Mouse (Mus musculus): ENCODE data around the gene Raver1. TPM values are rescaled to one million over a fixed set of nuclear protein-coding genes. Genes with fewer than 3 reads are reported as not detected.

Raver1 gene
- total RNA-seq, 2 experiments from 2014 or later: 25.8 to 27.9 TPM

GRCm38 (mm10) chr9:21107607-21108237 is 15.9 kb upstream of the Raver1 start:
- no peak for DNase-seq (ENCODE audit: low spot score)
- intact Hi-C loops (cut with DNase I): no loop called here

GRCm38 (mm10) chr9:21105760-21106564 is 14.2 kb upstream of the Raver1 start:
- no peak for DNase-seq (ENCODE audit: low spot score)
- intact Hi-C loops (cut with DNase I): no loop called here

- no peak for DNase-seq (ENCODE audit: low spot score)
- intact Hi-C loops (cut with DNase I): no loop called here
Observed at GRCm38 (mm10) chr9:21104814-21105213, 13.0 kb upstream of the Raver1 start.

- intact Hi-C loops (cut with DNase I): no loop called here
- no peak for DNase-seq (ENCODE audit: low spot score)
Observed at GRCm38 (mm10) chr9:21102076-21102475, 10.3 kb upstream of the Raver1 start.

GRCm38 (mm10) chr9:21100447-21101161 is 8.8 kb upstream of the Raver1 start:
- no peak for DNase-seq (ENCODE audit: low spot score)
- intact Hi-C loops (cut with DNase I): no loop called here

DNA sequence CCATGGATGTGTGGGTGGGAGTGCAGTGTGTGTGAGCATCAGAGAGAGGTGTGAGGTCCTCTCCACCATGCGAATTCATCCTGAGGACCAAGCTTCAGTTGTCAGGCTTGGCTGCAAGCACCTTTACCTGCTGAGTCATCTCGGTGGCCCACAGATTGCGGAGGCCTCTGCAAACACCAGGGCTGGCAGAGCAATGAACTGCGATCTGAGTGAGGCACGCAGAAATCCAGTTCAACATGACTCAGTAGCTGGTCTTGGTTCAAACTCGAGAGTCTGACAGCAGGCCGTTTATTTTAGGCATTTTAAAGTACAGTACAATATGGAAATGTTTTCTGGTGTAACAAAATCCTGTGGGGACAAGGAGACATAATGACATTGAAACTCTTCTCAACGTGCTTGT is 6.0 kb upstream of the Raver1 start:
- no peak for DNase-seq (ENCODE audit: low spot score)
- intact Hi-C loops (cut with DNase I): no loop called here

DNA sequence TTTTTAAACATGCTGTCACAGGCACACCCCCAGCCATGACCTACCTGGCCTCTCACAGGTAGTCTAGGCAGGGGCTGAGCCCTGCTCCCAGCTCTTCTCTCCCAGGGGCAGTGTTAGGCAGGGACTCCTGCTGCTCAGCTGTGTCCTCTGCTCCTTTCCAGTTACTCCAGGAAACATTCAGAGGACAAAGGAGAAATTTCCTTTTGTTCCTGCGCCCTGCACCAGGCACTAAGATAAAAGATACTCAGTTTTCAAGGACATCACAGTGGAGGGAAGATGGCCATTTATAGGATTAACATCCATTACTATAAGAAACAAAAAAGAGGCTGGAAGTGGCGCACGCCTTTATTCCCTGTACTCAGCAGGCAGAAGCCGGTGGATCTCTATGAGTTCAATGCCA is 4.2 kb upstream of the Raver1 start:
- no peak for DNase-seq (ENCODE audit: low spot score)
- intact Hi-C loops (cut with DNase I): no loop called here

DNA sequence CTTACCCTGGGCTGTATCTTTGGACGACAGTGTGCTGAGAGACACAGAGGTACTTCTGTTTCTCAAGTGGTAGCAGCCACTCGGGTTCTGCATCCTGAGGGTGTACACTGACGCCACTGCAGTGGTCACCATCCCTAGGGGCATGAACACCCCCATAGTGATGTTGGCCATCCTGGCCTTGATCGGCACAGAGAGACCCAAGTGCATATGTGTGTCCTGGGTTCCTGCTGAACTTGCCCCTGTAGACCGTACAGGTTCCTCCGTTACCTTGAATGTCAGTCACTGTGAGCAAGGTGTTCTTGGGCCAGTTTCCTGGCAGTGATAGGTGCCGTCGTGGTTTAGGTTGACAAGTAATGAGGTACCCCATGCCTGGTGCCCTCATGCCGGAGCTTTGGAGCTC is 1.6 kb upstream of the Raver1 start:
- DNase-seq (ENCODE audit: low spot score): no peak
- intact Hi-C loops (cut with DNase I): no loop called here

- intact Hi-C loops (cut with DNase I): no loop called here
- no peak for DNase-seq (ENCODE audit: low spot score)
Observed at GRCm38 (mm10) chr9:21090972-21091706, 669 bp downstream of the Raver1 start.

GRCm38 (mm10) chr9:21090537-21090936 is 1.3 kb downstream of the Raver1 start:
- intact Hi-C loops (cut with DNase I): no loop called here

GRCm38 (mm10) chr9:21083324-21083723 is 8.5 kb downstream of the Raver1 start:
- intact Hi-C loops (cut with DNase I): no loop called here
- DNase-seq (ENCODE audit: low spot score): no peak

More at GRCm38 (mm10) chr9:21090537-21090936, 1.3 kb downstream of the Raver1 start:
- DNase-seq (ENCODE audit: low spot score): no peak

GRCm38 (mm10) chr9:21081127-21081526 is 10.7 kb downstream of the Raver1 start:
- DNase-seq (ENCODE audit: low spot score): no peak
- intact Hi-C loops (cut with DNase I): no loop called here

DNA sequence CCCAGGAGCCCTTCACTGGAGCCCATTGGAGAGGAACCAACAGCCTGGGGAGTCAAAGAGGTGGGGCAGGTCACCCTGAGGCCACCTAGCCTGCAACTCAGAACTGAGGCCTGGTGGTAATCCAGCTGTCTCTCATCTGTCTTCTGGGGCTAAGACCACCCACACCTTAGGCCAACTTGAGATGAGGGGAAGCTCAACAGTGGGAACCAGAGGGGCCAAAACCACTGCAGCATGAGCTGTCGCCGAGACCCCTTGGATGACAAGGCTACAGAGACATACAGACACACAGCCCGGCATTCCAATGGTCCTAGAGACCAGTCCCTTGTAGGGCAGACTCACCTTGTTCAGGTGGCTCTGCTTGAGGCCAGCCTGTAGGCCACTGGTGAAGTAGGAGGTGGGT is 16.2 kb downstream of the Raver1 start:
- intact Hi-C loops (cut with DNase I): no loop called here
- no peak for DNase-seq (ENCODE audit: low spot score)

DNA sequence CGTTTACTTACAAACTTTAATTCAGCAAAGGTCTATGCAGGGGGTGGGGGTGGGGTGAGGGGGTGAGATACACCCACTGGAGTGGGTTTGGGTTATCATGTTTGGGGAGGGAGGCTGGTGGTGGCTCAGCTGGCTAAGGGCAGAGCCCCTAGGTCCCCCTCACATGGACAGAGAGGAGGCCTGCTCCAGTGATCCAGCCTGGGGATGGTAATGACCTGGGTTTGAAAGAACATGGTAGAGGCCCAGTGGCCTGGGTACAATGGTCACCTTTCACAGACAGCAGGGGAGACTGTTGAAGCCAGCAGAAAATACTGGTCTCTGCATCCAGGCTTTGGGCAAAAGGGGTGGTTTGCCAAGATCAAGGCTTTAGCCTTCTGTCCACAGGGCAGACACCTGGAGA is 17.6 kb downstream of the Raver1 start:
- no peak for DNase-seq (ENCODE audit: low spot score)
- intact Hi-C loops (cut with DNase I): loop anchor here (5.0 kb wide), 1 partner anchor 63 kb away; no protein-coding TSS in a partner anchor

- peak; percentile 78 for DNase-seq (ENCODE audit: low spot score)
- intact Hi-C loops (cut with DNase I): loop anchor here (5.0 kb wide), 1 partner anchor 64 kb away; no protein-coding TSS in a partner anchor
Observed at GRCm38 (mm10) chr9:21073044-21073840, 18.6 kb downstream of the Raver1 start, which contains the start of the genes Gm49373 and Fdx1l. Gene Gm49373 (minus strand): TSS chr9:21073096. Gene Fdx1l (minus strand): TSS chr9:21073614.

GRCm38 (mm10) chr9:21072641-21073040 is 19.2 kb downstream of the Raver1 start:
- intact Hi-C loops (cut with DNase I): loop anchor here (5.0 kb wide), 1 partner anchor 65 kb away; no protein-coding TSS in a partner anchor
- DNase-seq (ENCODE audit: low spot score): no peak

- DNase-seq (ENCODE audit: low spot score): no peak
- intact Hi-C loops (cut with DNase I): no loop called here
Observed at GRCm38 (mm10) chr9:21067006-21067684, 24.7 kb downstream of the Raver1 start, which contains the start of gene Zglp1. Gene Zglp1 (minus strand): TSS chr9:21067093.

GRCm38 (mm10) chr9:21062928-21063327 is 28.9 kb downstream of the Raver1 start:
- intact Hi-C loops (cut with DNase I): no loop called here
- no peak for DNase-seq (ENCODE audit: low spot score)
